Mouse (Mus musculus) ES-Bruce4 (cell line): ENCODE results near the gene Smc1b.

ENCODE experiments used
- CTCF ChIP-seq: IDR thresholded peaks from one replicate; pipeline ENCODE4 v1.8.1; 2011; ENCODE audit warnings: low read depth, low read length
- EP300 ChIP-seq: IDR thresholded peaks from 2 replicates; pipeline ENCODE4 v1.6.1; 2011; ENCODE audit warnings: low read depth, low read length; ENCODE audit not compliant: insufficient read depth
- POLR2A ChIP-seq: IDR thresholded peaks from one replicate; pipeline ENCODE4 v1.8.1; 2011; ENCODE audit warnings: low read length; ENCODE audit not compliant: insufficient read depth

DNA sequence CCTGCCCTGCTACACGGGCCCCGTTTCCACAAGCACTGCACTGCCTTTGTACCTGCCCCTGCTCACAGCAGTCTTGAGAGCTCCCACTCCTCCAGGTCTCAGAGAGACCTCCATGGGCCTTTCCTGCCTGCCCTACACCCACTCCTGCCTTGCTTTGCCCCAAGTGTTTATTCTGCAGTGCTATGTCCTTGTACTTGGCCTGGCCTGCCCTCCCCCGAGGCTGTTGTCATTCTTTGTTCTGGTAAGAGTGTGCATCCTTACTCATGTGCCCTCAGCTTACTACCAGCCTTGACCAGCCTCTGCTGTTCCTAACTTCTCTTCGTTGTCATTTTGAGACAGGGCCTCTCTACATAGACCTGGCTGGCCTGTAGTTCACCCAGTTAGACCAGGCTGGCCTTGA is 83.9 kb downstream of the Smc1b start:
- TF ChIP-seq CTCF: no peak
- TF ChIP-seq EP300: no peak
- TF ChIP-seq POLR2A: no peak
